Mouse (Mus musculus): ENCODE results near the gene Gm29666. TPM values are rescaled to one million over a fixed set of nuclear protein-coding genes. Genes with fewer than 3 reads are reported as not detected.
A peak's percentile ranks its signal among the peaks of the same experiment; 100 is the strongest.

Gene Gm29666
- polyA plus RNA-seq, 1 experiment from 2014 or later, result 0.87 TPM

Small RNA genes within 50 kb of the gene (microRNA-seq; reads per million reads assigned to microRNA genes)
- gene Mir1249, result 16.0 reads per million, percentile 32 among the genes with 10 or more reads in this experiment

Other genes starting within 250 kb of the Gm29666 start
- gene Arhgap8, start 200.0 kb downstream of the Gm29666 start, polyA plus RNA-seq (2015; fragmentation: Nextera tagmentation; extraction: Ambion mirVana), result 1.7 and 2.2 TPM in 2 replicates
- 11.5 and 12.6 TPM in 2 replicates for gene Phf21b, start 64.0 kb downstream of the Gm29666 start, polyA plus RNA-seq (2015; fragmentation: Nextera tagmentation; extraction: Ambion mirVana)
- 27.4 and 30.7 TPM in 2 replicates for gene Nup50, start 3.4 kb upstream of the Gm29666 start, polyA plus RNA-seq (2015; fragmentation: Nextera tagmentation; extraction: Ambion mirVana)
- gene 5031439G07Rik, start 68.5 kb upstream of the Gm29666 start, polyA plus RNA-seq (2015; fragmentation: Nextera tagmentation; extraction: Ambion mirVana), result 17.4 and 18.8 TPM in 2 replicates
- 0.59 and 0.65 TPM in 2 replicates for gene Upk3a, start 97.1 kb upstream of the Gm29666 start, polyA plus RNA-seq (2015; fragmentation: Nextera tagmentation; extraction: Ambion mirVana)
- 25.6 and 28.2 TPM in 2 replicates for gene Fam118a, start 108.9 kb upstream of the Gm29666 start, polyA plus RNA-seq (2015; fragmentation: Nextera tagmentation; extraction: Ambion mirVana)
- not detected in 2 replicates for gene Smc1b, start 211.9 kb upstream of the Gm29666 start, polyA plus RNA-seq (2015; fragmentation: Nextera tagmentation; extraction: Ambion mirVana)
- gene Ribc2, start 212.0 kb upstream of the Gm29666 start, polyA plus RNA-seq (2015; fragmentation: Nextera tagmentation; extraction: Ambion mirVana), result 0.34 and 0.57 TPM in 2 replicates

All from neural tube, embryonic 13.5 days (tissue).